Mouse (Mus musculus): ENCODE measurements around the gene Fam163b.

The Fam163b gene

DNA sequence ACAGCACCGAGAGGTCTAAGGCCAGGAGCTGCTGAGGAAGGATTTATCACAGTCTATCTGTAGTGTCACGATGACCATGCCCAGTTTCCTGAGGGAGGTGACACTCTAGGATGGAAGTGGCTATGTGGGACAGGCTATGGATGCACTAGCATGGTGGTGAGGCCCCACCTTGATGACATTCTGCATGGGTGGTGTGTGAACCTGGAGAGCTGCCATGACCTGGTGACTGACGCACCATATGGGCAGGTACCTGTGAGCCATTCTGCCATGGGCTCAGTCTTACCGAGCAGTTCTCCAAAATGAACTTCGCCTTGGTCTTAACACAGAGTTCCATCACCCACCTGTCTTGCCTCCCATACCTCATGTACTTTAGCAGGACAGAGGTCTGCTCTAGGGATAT, 54.7 kb downstream of the Fam163b start:
- DNase-seq (ENCODE audit: low spot score in 2 of 2) = no peak

DNA sequence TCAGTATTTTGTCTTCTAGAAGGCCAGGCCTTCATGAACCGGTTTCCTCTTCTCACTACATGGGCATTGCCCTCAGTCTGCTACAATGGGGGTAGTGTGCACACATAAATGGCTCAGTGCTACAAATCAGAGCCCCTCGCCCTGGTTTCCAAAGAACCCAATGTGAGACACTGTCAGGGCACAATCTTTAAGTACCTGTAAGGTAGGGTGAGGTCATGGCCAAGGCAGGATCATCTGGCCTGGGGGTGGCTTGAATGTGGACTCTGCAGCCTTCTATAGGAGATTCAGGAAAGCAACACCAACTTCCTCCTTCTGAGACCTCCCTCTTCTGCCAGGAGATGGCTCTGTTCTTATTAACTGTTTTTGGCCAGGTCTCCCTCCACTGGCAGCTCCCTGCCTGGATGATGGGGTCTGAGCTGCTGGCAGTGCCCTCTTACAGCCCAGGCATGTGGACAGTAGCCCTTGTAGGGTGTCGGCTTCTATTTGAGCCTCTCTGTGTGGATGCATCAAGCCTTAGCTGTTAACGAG, 55.7 kb downstream of the Fam163b start:
- no peak for DNase-seq (ENCODE audit: low spot score in 2 of 2)

DNA sequence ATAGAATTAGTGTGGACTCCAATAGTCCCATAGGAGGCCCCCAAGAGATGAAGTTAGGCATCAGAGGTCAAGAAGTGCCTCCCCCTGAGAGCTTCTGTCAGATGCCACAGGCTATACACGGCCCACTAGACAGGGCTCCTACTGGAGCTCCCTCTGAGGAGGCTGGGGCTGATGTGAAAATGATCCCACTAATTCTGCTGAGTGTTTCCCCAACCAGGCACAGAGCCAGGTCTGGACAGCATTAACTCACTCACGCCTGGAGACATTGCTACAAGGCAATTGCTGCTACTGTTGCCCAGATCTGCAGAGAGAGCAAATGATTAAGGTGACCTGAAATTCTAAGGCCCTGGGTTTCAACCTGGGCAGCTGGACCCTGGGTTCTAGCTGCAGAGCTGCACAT, 56.5 kb downstream of the Fam163b start:
- no peak for DNase-seq (ENCODE audit: low spot score in 2 of 2)

DNA sequence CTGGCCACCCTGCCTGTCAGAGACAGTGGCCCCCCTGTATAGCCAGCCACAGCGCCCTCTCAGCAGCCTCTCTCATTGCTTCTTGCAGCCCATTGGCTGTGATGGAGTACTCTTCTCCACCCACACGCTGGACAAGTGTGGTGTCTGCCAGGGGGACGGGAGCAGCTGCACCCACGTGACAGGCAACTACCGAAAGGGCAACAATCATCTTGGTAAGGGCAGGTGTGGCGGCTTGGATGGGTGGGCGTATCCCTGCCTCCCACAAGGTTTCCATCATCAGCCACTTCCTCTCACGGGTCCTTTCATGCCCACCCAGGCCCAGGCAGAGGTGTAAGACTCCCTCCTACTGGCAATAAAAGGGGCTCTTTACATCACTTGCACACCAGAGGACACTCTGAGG, 57.3 kb downstream of the Fam163b start:
- no peak for DNase-seq (ENCODE audit: low spot score in 2 of 2)

- DNase-seq (ENCODE audit: low spot score in 2 of 2) = no peak
Measured at GRCm38 (mm10) chr2:27083761-27084475, 58.4 kb downstream of the Fam163b start.

GRCm38 (mm10) chr2:27079649-27080048, 62.6 kb downstream of the Fam163b start:
- no peak for DNase-seq (ENCODE audit: low spot score in 2 of 2)

DNA sequence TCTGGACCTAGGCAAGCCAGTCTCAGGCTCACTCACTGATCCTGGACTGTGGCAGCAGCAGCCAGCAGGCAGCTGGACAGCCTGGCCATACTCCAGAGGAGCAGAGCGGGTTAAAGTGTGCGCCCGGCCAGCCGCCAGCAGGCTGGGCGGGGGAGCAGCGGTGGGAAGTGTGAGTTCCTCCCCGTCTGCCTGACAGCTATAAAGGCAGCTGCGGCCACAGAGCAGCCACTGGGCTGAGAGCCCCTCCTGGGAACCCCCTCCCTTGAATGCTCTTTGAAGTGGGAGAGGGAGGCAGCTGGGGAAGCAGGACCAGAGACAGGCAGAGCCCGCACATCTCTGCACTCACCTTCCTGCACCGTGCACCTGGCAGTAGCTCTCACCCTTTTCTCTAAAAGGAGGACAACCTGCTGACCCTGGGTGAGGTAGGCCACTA, 63.1 kb downstream of the Fam163b start, which contains the start of gene Adamtsl2:
Gene Adamtsl2, plus strand, starts transcription at position 228 of the 433 bp plus-strand sequence.
- DNase-seq (ENCODE audit: low spot score in 2 of 2) = peak in 1 of 2 experiments; percentile 52

DNA sequence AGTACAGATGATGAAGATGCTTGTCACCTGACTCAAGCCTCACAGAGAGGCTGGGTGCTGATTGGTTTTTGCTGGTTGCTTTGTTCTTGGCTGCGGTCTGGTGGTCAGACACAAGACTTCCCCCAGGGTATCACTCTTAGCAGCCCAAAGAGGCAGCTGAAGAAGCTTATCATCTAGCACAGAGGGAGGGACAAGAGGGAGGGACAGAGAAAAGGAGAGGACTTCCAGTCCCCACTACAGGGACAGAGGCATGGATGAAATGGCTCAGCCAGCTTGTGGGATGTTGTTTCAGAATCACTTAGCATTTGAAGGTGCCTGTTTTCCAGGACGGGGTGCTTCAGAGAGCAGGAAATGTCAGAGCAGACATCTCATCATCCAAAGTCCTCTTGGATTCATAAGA, 64.0 kb downstream of the Fam163b start:
- no peak for DNase-seq (ENCODE audit: low spot score in 2 of 2)

GRCm38 (mm10) chr2:27077655-27078244, 64.5 kb downstream of the Fam163b start:
- no peak for DNase-seq (ENCODE audit: low spot score in 2 of 2)

- peak in 1 of 2 experiments; percentile 29 for DNase-seq (ENCODE audit: low spot score in 2 of 2)
Measured at GRCm38 (mm10) chr2:27075485-27075884, 66.8 kb downstream of the Fam163b start.

DNA sequence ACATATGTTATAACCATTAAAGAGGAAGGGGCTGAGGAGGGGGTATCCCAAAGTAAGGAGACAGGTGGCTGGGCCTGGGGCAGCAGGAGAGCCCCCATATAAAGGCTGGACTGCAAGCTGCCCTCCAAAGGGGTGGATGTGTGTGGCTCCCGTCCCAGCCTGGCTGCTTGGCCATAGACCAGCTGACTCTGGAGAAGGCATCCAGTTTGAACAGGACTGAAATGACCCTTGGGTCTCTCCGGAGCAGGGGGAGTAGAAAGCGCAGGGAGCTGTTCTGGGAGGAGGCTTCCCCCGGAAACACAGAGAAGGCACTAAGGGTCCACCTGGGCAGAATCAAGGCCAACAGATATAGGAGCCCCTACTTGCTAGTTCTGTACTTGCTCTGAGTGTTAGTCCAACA, 67.5 kb downstream of the Fam163b start:
- DNase-seq (ENCODE audit: low spot score in 2 of 2) = no peak

DNA sequence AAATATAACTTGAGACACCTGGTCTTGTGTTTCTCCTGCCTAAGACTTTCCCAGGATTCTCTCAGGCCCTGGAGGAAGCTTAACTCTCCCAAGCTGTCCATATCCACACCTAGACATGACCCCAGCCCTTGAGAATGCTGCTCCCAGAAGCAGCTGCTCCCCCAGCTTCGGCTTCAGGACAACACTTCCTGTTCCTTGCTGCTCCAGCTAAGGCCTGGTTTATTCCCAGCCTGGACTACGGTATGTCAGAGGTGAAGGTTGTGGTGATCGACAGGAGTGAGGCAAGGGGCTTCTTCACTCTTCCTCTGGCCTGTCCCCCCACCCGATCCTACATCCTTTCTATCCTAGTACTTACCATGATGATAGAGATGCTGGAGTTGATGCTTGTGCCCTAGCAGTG, 68.9 kb downstream of the Fam163b start:
- DNase-seq (ENCODE audit: low spot score in 2 of 2) = no peak

GRCm38 (mm10) chr2:27071978-27072377, 70.3 kb downstream of the Fam163b start, which contains the start of gene Mymk:
Mymk (minus strand) TSS chr2:27072179.
- no peak for DNase-seq (ENCODE audit: low spot score in 2 of 2)

DNA sequence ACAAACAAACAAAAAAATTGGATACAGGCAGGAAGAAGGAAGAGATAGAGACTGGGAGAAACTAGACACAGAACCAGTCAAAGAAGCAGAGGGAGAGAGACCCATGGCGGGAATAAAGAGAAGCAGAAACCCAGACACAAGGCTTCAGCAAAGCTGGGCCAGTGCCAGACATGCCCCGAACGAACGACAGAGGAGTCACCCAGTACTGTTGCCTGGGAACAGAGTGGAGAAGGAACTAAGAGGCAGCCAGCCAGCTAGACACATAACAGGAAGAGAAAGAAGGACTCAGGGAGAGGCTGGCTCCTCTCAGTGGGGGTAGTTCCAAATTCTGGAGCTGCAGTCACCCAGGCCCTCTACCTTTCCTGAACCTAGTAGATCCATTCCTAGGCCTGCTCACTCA, 71.2 kb downstream of the Fam163b start:
- DNase-seq (ENCODE audit: low spot score in 2 of 2) = peak; percentile 85 to 88

DNA sequence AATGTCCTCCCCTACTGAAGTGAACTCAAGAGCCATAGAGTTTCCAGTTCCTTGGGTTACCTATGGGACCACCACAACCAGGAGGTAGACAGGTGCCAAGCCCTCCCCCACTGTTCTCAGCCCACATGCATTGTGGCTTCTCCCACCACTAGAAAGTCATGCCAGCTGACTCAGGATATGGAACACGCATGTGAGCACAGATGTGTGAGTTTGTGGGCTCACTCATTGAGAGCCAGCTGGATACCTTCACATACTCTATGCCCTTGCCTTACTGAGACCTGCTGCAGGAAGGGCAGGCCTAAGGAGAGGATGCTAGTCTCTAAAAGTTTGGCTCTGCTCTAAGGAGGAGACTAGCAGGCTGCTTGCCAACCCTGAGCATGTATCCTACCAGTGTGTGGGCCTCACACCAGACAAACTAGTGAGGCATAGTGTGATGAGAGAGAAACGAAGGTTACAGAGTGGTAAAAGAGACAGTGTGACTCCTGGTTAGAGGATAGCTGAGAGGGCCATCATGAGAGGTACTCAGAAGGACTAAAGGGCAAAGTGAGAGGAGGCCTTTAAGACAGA, 72.0 kb downstream of the Fam163b start:
- DNase-seq (ENCODE audit: low spot score in 2 of 2) = peak in 1 of 2 experiments; percentile 46

- DNase-seq (ENCODE audit: low spot score in 2 of 2) = no peak
Measured at GRCm38 (mm10) chr2:27069646-27070045, 72.6 kb downstream of the Fam163b start.

- no peak for DNase-seq (ENCODE audit: low spot score in 2 of 2)
Measured at GRCm38 (mm10) chr2:27067996-27068395, 74.3 kb downstream of the Fam163b start.

DNA sequence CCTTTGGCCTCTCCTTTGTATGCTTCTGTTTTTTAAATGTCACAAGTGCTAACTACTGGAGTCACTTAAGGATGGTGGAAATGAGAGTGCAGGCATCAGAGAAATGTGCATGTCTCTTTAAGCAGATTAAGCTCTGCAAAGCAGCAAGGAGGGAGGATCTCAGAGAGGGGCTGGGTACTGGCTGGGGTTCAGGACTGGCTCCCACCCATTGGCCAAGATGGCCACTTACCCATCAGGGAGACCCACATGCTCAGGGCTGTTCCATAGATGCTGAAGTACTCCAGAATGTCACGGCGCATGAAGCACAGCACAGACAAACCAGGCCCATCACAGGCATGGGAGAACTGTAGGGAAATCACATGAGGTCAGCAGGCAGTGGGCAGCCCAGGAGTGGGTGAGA, 75.2 kb downstream of the Fam163b start:
- no peak for DNase-seq (ENCODE audit: low spot score in 2 of 2)

Data from frontal cortex, postnatal 36 days (tissue).